Mouse (Mus musculus): ENCODE data around the gene Kcnt1.

DNA sequence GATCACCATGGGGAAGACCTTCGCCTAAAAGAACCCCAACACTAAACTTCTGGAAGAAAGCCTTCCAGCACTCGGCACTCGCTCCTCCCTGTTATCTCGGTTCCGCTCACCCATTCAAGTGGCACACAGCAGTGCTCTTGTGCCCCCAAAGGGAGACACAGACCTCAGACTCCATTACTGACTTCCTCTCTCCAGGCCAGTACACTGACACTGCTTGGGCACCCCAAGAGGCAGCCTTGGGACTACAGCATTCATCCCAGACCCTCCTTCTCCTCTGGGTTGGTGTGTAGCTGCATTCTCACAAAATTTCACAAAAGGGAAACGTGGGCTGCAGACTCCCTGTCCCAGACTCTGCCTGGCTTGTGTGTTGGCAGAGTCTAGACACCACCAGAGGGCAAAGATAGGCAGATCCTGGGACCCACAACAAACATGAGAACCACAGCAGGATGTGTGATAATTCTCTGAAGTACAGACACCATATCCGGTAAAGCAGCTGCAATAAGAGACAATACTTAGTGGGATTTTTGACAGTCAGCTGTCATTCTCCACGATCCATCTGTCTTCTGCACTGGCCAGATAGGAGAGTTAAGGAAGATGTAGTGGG is 35.1 kb upstream of the Kcnt1 start:
- TF ChIP-seq POLR2A (IDR thresholded peaks at IDR 0.05; ENCODE audit: insufficient read depth, low read length) (no peak), CTCF (IDR thresholded peaks at IDR 0.05; ENCODE audit: low read depth, low read length) (no peak)

Data from ES-Bruce4 (cell line).